Mouse (Mus musculus) brown adipose tissue, adult 24 weeks (tissue): ENCODE data around the gene Cd28. TPM values are rescaled to one million over a fixed set of nuclear protein-coding genes. Genes with fewer than 3 reads are reported as not detected.
"Not testable (repeated sequence)": the region's sequence is repeated elsewhere in the genome, so short reads cannot be mapped to it uniquely, and the experiment has no call there.

Experiments used
- H3K27ac ChIP-seq: fragments of 200-500 bp; replicated peaks from 2 replicates; pipeline ENCODE4 v1.5.1; 2012; ENCODE audit warnings: low read depth, mild to moderate bottlenecking, low read length
- H3K4me1 ChIP-seq: fragments of 200-500 bp; 2 replicates; pipeline ENCODE4 v1.6.1; 2012; ENCODE audit warnings: low read length, mixed read lengths; ENCODE audit not compliant: control insufficient read depth, insufficient read depth, insufficient read length
- H3K4me3 ChIP-seq: fragments of 200-500 bp; 2 replicates; pipeline ENCODE4 v1.5.1; 2012; ENCODE audit warnings: low read depth, mild to moderate bottlenecking, low read length, moderate library complexity; ENCODE audit not compliant: insufficient read depth
- polyA plus RNA-seq: library from polyadenylated mRNA; stranded (reverse); fragments of >200 nt; gene quantifications from 2 replicates; pipeline ENCODE4 v1.2.4, GENCODE M21; 2012; ENCODE audit not compliant: missing spikeins, insufficient read depth, insufficient read length

The Cd28 gene
- polyA plus RNA-seq, 1 experiment, result not detected

DNA sequence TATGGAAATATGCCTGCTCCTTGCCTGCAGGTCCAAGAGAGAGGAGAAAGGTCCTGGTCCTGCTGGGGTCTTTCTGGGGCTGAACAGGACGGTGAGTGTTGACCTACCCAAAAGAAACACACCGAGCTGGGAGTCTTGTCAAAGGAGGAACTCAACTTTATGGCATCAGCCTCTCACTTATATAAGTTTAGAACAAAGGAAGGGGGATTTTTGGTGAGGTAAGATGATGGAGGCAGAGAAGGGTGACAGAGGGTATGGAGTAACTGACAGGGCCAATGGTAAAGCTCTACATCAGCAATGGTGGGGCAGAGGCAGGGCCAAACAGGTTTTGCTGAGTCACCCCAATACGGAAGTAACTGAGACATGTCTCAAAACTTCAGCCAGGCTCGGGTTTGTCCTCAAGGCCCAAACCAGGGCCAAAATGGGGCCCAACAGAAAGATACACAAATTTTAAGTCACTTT is 84.6 kb downstream of the Cd28 start:
- H3K4me3 ChIP-seq, result no peak overlapping the region
- H3K4me1 ChIP-seq, result peaks cover 2% of the 10 kb centered on the region; the same call in 1 of the 2 replicates
- H3K27ac ChIP-seq, result no peak overlapping the region

DNA sequence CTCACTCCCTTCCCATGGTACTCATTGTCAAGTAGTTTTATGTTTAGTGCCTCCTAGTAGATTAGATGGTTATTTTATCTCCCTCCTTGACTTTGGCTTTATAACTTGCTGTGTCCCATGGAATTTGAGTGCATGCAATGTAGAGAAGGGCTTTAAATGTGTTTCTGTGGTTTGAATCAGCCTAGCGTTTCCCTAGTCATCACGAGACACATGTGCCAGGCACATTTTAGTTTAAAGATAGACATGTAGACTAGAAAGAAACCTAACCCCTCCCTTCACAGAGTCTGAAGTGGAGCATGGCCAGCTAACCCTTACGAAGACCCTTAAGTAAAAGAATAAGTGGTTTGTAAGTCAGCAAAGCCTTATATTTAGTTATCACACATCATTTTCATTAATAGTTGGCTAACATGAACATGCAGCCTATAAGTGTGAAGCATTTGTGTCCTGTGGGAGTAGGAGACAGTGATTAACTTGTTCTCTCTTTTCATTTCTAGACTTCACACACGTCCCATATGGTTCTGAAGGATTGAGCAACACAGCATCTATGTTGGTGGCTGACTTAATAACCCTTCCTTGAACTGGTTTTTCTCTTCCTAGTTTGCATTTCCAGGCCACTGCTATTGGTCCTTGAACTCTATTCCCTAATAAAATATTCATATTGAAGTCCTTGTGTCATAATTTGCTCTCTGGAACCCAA is 86.7 kb downstream of the Cd28 start:
- Histone ChIP-seq H3K4me3 (no peak overlapping the region), H3K27ac (no peak overlapping the region), H3K4me1 (peaks cover 2% of the 10 kb centered on the region; the same call in 1 of the 2 replicates)

DNA sequence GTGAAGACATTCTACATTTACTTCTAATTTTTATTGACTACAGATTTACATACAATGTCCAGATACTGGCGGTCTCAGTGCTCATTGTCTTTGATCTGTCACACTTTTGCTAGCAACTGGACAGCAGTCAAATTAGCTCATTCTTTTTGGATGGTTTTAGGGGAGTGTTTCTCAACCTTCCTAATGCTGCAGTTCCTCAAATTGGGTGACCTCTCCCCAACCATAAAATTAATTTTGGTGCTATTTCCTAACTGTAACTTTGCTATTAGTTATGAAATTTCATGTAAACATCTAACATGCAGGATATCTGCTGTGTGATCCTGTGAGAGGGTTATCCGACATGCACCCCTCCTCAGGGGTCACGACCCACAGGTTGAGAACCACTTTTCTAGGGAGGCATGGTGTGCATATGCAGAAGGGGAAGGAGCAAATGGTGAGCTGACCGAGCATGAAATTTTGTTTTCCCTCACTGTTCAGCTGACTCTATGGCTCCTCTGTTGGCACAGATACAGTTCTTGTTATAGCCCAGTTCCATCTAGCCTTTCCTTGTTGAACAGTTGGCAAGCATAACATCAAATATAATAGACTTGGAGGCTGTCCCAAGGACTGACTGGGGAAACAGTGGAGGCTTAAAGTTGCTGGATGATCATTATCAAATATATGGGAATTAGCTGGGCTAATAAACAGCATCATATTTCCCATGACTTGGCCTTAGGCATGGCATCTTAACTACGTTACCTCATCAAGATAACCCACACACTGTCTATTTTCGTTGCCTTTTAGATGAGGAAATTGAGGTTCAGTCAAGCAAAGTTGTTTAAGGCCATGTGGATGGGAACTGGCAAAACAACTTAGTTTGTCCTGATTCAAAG is 87.5 kb downstream of the Cd28 start:
- Histone ChIP-seq H3K4me3 (no peak overlapping the region), H3K4me1 (peaks cover 2% of the 10 kb centered on the region; the same call in 1 of the 2 replicates), H3K27ac (peak overlapping the region; percentile 52)

GRCm38 (mm10) chr1:60805178-60805577 is 88.6 kb downstream of the Cd28 start:
- H3K4me3 ChIP-seq, result no peak overlapping the region
- H3K27ac ChIP-seq, result no peak overlapping the region
- H3K4me1 ChIP-seq, result peaks cover 2% of the 10 kb centered on the region; the same call in 1 of the 2 replicates

DNA sequence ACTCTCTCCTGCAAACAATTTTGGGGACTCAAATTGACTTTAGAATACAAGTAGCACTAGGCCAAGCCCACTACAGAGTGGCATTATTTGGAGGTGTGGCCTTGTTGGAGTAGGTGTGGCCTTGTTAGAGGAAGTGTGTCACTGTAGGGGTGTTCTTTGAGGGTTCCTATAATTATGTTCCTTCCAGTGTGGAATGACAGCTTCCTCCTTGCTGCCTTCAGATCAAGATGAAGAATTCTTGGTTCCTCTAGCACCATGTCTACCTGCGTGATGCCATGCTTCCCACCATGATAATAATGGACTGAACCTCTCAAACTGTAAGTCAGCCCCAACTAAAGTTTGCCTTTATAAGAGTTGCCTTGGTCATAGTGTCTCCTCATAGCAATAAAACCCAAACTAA is 91.1 kb downstream of the Cd28 start:
- peaks cover 5% of the 10 kb centered on the region; the same call in 1 of the 2 replicates for H3K4me1 ChIP-seq
- no peak overlapping the region for H3K27ac ChIP-seq
- no peak overlapping the region for H3K4me3 ChIP-seq

GRCm38 (mm10) chr1:60808466-60808865 is 91.9 kb downstream of the Cd28 start:
- Histone ChIP-seq H3K4me1 (peaks cover 5% of the 10 kb centered on the region), H3K27ac (peak overlapping the region; percentile 79; the same call in 1 of the 2 replicates), H3K4me3 (no peak overlapping the region)

GRCm38 (mm10) chr1:60809166-60809565 is 92.6 kb downstream of the Cd28 start:
- peaks cover 2% of the 10 kb centered on the region; the same call in 1 of the 2 replicates for H3K4me1 ChIP-seq
- peak overlapping the region; percentile 79 for H3K27ac ChIP-seq
- H3K4me3 ChIP-seq, result peak overlapping the region; percentile 36

DNA sequence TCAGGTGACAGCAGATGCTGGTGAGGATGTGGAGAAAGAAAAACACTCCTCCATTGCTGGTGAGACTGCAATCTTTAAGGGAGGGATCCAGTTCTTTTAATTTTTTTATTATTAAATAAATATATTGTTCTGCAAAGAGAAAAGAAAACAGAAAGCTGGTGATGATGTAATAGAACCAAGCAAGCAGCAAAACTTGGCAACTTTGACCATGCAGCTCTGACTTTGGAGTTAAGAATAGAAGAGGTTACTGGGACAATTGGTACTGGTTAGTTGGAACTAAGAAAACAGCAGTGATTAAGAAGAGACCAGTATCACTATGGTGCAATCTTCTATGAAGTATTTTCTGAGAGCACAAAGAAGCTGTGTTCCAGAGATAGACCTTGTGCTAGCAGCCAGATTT is 94.2 kb downstream of the Cd28 start:
- no peak overlapping the region for H3K4me3 ChIP-seq
- H3K4me1 ChIP-seq, result peaks cover 2% of the 10 kb centered on the region; the same call in 1 of the 2 replicates
- peak overlapping the region; percentile 93 for H3K27ac ChIP-seq

- no peak overlapping the region for H3K4me3 ChIP-seq
- H3K4me1 ChIP-seq, result peaks cover 2% of the 10 kb centered on the region; the same call in 1 of the 2 replicates
- H3K27ac ChIP-seq, result peak overlapping the region; percentile 54
These were observed 95.4 kb downstream of the Cd28 start for GRCm38 (mm10) chr1:60811998-60812397.

- Histone ChIP-seq H3K4me1 (peaks cover 2% of the 10 kb centered on the region; the same call in 1 of the 2 replicates), H3K27ac (peak overlapping the region; percentile 61), H3K4me3 (no peak overlapping the region)
These were observed 96.8 kb downstream of the Cd28 start for GRCm38 (mm10) chr1:60813411-60813810.

GRCm38 (mm10) chr1:60815912-60816311 is 99.3 kb downstream of the Cd28 start:
- H3K27ac ChIP-seq, result no peak overlapping the region
- peaks cover 2% of the 10 kb centered on the region; the same call in 1 of the 2 replicates for H3K4me1 ChIP-seq
- H3K4me3 ChIP-seq, result no peak overlapping the region

DNA sequence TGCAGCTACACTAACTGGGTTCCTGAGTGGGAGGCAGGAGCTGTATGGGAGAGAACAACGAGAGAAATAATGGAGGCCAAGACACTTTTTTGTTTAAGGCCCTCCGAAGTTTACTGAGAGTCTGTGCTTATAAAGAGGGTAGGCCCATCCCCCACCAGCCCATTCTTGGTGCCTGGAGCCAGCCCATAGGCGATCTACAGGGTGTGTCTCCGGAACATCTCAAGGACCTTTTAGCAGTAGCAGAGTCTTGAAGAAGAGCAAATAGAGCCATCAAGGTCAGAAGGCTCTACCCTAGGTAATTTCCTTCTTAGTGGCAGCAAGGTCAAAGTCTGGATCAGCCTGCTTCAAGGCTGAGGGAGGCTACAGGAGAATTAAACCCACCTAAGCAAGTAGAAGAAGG is 101.9 kb downstream of the Cd28 start:
- not testable (repeated sequence) for H3K4me3 ChIP-seq, H3K4me1 ChIP-seq, H3K27ac ChIP-seq

DNA sequence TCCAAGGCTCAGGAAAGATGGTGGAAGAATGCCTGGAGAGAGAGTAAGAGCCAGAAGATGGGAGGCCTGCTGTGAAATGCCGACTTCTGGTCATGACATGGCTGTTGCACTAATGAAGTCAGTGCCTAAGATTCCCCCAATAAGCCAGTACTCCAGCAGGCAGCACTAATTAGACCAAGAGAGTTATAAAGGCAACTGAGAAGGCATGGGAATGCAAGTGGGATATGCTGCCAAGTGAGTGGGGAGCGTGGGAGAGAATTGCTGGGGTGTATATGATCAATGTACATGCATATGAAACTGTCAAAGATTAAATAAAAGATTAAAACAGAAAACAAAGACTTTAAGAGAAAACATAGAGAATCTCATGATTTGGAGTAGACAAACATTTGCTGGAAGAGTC is 103.4 kb downstream of the Cd28 start:
- Histone ChIP-seq H3K27ac (no peak overlapping the region), H3K4me3 (no peak overlapping the region), H3K4me1 (peaks cover 8% of the 10 kb centered on the region)

GRCm38 (mm10) chr1:60820981-60821380 is 104.4 kb downstream of the Cd28 start:
- H3K27ac ChIP-seq, result no peak overlapping the region
- H3K4me1 ChIP-seq, result peaks cover 13% of the 10 kb centered on the region
- no peak overlapping the region for H3K4me3 ChIP-seq

DNA sequence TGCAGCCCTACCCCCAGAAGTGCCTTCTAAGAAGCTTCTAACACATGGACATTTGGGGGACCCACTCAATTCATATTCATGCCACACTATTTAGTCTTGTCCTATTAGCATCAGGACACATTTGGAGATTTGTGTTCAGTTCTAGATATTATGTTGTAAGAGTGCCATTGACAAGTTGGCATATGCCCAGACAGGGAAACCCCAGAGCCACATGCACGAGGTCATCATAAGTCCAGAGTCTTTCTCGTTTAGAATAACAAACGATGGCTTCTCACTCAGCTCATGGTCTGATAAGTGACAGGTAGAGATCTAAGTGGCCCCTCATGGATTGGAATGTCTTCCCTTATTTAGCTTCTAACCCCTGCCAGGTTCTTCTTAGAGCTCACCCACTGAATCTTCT is 105.0 kb downstream of the Cd28 start:
- Histone ChIP-seq H3K4me1 (peaks cover 13% of the 10 kb centered on the region), H3K27ac (no peak overlapping the region), H3K4me3 (no peak overlapping the region)
